Comparison of ENCODE assay signal across 7 mouse cellular contexts in genomic region chr5:124482966-124483654, GRCm38 (mm10). TPM values are rescaled to one million over a fixed set of nuclear protein-coding genes. Genes with fewer than 3 reads are reported as not detected.
A peak's percentile ranks its signal among the peaks of the same experiment; 100 is the strongest.
DNase-seq lines count a peak whose midpoint lies in the region; ATAC-seq lines count a peak whose summit lies in the region.

Gene Snrnp35 (plus strand): TSS chr5:124483134.

- ATAC-seq in intestine, embryonic 15.5 days = peak; percentile 92
- peak; percentile 96 for ATAC-seq in midbrain, embryonic 11.5 days (ENCODE audit: low FRiP score)

- intact Hi-C loops in gastrocnemius, postnatal 36 days (cut with DNase I) = loop anchor here (2.0 kb wide), 1 partner anchor 54 kb away; no protein-coding TSS in a partner anchor
- intact Hi-C loops in left cerebral cortex, postnatal 36 days (cut with DNase I) = loop anchor here (5.0 kb wide), 2 partner anchors 36 to 49 kb away; partner anchors contain the start of gene Rilpl1

- H3K36me3 ChIP-seq in intestine, embryonic 15.5 days = no peaks in the 10 kb centered on the region
- H3K36me3 ChIP-seq in midbrain, embryonic 11.5 days (ENCODE audit: control insufficient read depth, insufficient read depth, low read length) = 0 out of 2 replicates have a peak, but pooled peaks cover 2% of the 10 kb centered on the region

- H3K9ac ChIP-seq in intestine, embryonic 15.5 days = peak within 1 kb of the TSS; percentile 74
- peak within 1 kb of the TSS; percentile 93 for H3K9ac ChIP-seq in midbrain, embryonic 11.5 days (ENCODE audit: low read length)

- H3K4me2 ChIP-seq in intestine, embryonic 15.5 days (replicated peaks) = peak within 1 kb of the TSS; percentile 70
- peak within 1 kb of the TSS; percentile 60 for H3K4me2 ChIP-seq in midbrain, embryonic 11.5 days

- H3K9me3 ChIP-seq in intestine, embryonic 15.5 days = no peaks in the 10 kb centered on the region
- H3K9me3 ChIP-seq in midbrain, embryonic 11.5 days (ENCODE audit: control insufficient read depth, low read length) = no peaks in the 10 kb centered on the region

- H3K4me1 ChIP-seq in intestine, embryonic 15.5 days (replicated peaks) = peaks cover 8% of the 10 kb centered on the region
- H3K4me1 ChIP-seq in midbrain, embryonic 11.5 days (ENCODE audit: control insufficient read depth, insufficient read depth, low read length) = peaks cover 8% of the 10 kb centered on the region

- H3K27ac ChIP-seq in intestine, embryonic 15.5 days = peak within 1 kb of the TSS; percentile 99
- H3K27ac ChIP-seq in midbrain, embryonic 11.5 days (ENCODE audit: low read depth, low read length) = peak within 1 kb of the TSS; percentile 97

- peak; percentile 95 for DNase-seq in adrenal gland, adult 2 months
- peak; percentile 88 for DNase-seq in embryo, embryonic 11.5 days (ENCODE audit: low read depth, low spot score)
- DNase-seq in gastrocnemius, postnatal 36 days = peak; percentile 90 to 95
- DNase-seq in left cerebral cortex, postnatal 36 days (ENCODE audit: low spot score in 2 of 2) = peak; percentile 91 to 93
- peak; percentile 99 for DNase-seq in midbrain, embryonic 11.5 days (ENCODE audit: low spot score, missing footprints)
- DNase-seq in skeletal muscle tissue, adult 2 months (ENCODE audit: low read depth, low spot score) = peak; percentile 95

- H3K4me3 ChIP-seq in intestine, embryonic 15.5 days (replicated peaks) = peak within 1 kb of the TSS; percentile 55
- H3K4me3 ChIP-seq in midbrain, embryonic 11.5 days (ENCODE audit: low read depth, low read length) = peak within 1 kb of the TSS; percentile 68

- WGBS in intestine, embryonic 15.5 days = under 1% methylated on average over 48 of the region's 48 CpGs
- WGBS in midbrain, embryonic 11.5 days = under 1% methylated on average over 48 of the region's 48 CpGs

- H3K27me3 ChIP-seq in intestine, embryonic 15.5 days (replicated peaks) = no peaks in the 10 kb centered on the region
- no peaks in the 10 kb centered on the region for H3K27me3 ChIP-seq in midbrain, embryonic 11.5 days (ENCODE audit: control insufficient read depth, insufficient read depth, low read length)

RNA-seq across cellular contexts. Expression of gene Snrnp35, which starts in this region (rescaled TPM):
- 10 to 100 TPM; 19.0 to 25.7 TPM for total RNA-seq in adrenal gland, adult 2 months (2021)
- polyA plus RNA-seq in adrenal gland, adult 2 months (2012; rRNA removed) = 1.4 and 1.8 TPM in 2 replicates
- 10 to 100 TPM; 20.5 to 26.1 TPM for total RNA-seq in gastrocnemius, postnatal 36 days (2021)
- polyA plus RNA-seq in intestine, embryonic 15.5 days (2015; fragmentation: Nextera tagmentation; extraction: Ambion mirVana) = 21.4 and 23.6 TPM in 2 replicates
- 10 to 100 TPM; 22.7 to 28.0 TPM for total RNA-seq in left cerebral cortex, postnatal 36 days (2021)
- 15.6 and 17.3 TPM in 2 replicates for polyA plus RNA-seq in midbrain, embryonic 11.5 days (2014; fragmentation: Nextera tagmentation; extraction: Ambion mirVana)

Comparison
In these comparisons a context has a peak if more than half of its experiments do, and no peak if none do; other contexts are left out.
1. Peak in every context shown above with its lines: DNase-seq, ATAC-seq, H3K4me3 ChIP-seq and H3K27ac ChIP-seq.